Mouse (Mus musculus): ENCODE measurements around the gene Gm21985. TPM values are rescaled to one million over a fixed set of nuclear protein-coding genes. Genes with fewer than 3 reads are reported as not detected.
"Not testable (repeated sequence)": the region's sequence is repeated elsewhere in the genome, so short reads cannot be mapped to it uniquely, and the experiment has no call there.

Gene Gm21985
- polyA plus RNA-seq, 2 experiments, result 0.03 TPM; not detected in 1

DNA sequence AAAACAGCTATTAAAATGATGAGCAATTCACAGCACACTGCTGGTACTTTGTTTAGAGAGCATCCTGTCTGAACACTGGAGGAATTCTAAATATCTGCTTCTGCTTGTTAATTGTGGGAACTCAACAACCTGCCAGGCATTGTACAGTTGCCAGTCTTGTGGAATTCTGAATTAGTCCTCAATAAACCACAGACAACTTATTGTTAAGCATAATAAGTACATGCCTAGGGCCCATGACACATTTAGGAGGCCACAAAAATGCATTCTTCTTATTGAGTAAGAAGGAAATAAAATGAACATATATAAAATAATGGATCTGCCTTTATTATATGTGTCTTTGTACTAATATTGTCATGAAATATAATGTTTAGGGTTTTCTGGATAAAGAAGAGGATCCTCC lies 179.4 kb downstream of the Gm21985 start:
- Histone ChIP-seq H3K4me2 (replicated peaks; ENCODE audit: low read depth, low read length, severe bottlenecking) (no peak overlapping the region), H3K9ac (ENCODE audit: low read depth, low read length, severe bottlenecking) (no peak overlapping the region), H3K27ac (replicated peaks; ENCODE audit: low read depth, low read length) (no peak overlapping the region), H3K27me3 (ENCODE audit: control insufficient read depth, insufficient read depth, low read length) (no peaks in the 10 kb centered on the region), H3K4me1 (ENCODE audit: control insufficient read depth, insufficient read depth, low read length) (no peaks in the 10 kb centered on the region), H3K36me3 (ENCODE audit: control insufficient read depth, insufficient read depth, low read length) (no peaks in the 10 kb centered on the region), H3K9me3 (ENCODE audit: control insufficient read depth, low read length) (no peaks in the 10 kb centered on the region; the same call in 1 of the 2 replicates), H3K4me3 (replicated peaks; ENCODE audit: low read length) (no peak overlapping the region)
- no peak for DNase-seq (ENCODE audit: low spot score)
- no peak for ATAC-seq (ENCODE audit: low FRiP score, low read depth)
- TF ChIP-seq POLR2A (IDR thresholded peaks at IDR 0.05; ENCODE audit: borderline replicate concordance, extremely low read depth, insufficient read depth, insufficient read length), result no peak

DNA sequence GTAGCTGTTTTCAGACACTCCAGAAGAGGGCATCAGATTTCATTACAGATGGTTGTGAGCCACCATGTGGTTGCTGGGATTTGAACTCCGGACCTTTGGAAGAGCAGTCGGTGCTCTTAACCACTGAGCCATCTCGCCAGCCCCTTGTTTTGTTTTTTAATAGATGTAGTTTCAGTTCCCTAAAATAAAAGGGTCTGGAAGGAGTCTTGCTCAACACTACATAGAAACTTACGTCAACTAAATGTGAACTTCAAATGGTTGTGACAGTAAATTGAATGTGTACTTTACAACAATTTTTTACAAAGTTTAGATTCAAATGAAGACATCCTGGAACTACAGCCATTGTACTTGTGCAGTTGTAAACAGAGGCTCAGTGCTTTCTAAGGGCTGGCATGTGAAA lies 181.9 kb downstream of the Gm21985 start:
- not testable (repeated sequence) for H3K27me3 ChIP-seq (ENCODE audit: control insufficient read depth, insufficient read depth, low read length); H3K4me2 ChIP-seq (replicated peaks; ENCODE audit: low read depth, low read length, severe bottlenecking); H3K9me3 ChIP-seq (ENCODE audit: control insufficient read depth, low read length); H3K36me3 ChIP-seq (ENCODE audit: control insufficient read depth, insufficient read depth, low read length); H3K4me1 ChIP-seq (ENCODE audit: control insufficient read depth, insufficient read depth, low read length); H3K9ac ChIP-seq (ENCODE audit: low read depth, low read length, severe bottlenecking); H3K4me3 ChIP-seq (replicated peaks; ENCODE audit: low read length); DNase-seq (ENCODE audit: low spot score); ATAC-seq (ENCODE audit: low FRiP score, low read depth); H3K27ac ChIP-seq (replicated peaks; ENCODE audit: low read depth, low read length)
- 70% methylated on average over 4 of the region's 4 CpGs for WGBS

DNA sequence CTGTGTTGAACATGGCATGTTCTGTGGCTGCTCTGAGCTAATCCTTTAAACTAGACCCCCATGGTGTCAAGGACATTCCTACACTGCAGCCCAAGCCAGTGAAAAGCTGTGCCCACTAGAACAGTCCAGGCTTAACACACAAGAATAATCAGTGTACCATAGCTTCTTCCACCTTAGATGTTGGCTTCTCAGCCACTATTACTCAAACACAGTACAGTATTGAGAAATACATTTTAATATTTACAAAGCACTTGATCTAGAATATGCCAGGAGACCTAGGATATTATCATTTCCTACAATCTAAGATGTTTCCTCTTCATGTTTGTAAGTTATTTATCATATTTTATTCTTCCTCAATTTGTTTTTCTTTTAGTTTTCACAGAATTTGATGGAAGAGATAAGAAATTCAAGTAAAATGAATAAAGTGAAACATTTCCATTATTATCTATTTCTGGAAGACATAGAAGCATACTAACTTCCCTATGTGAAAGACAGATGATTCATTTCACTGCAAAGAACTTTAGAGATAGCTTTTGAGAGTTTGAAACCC lies 182.5 kb downstream of the Gm21985 start:
- H3K27me3 ChIP-seq (ENCODE audit: control insufficient read depth, insufficient read depth, low read length), result no peaks in the 10 kb centered on the region
- H3K9me3 ChIP-seq (ENCODE audit: control insufficient read depth, low read length), result no peaks in the 10 kb centered on the region
- H3K4me3 ChIP-seq (replicated peaks; ENCODE audit: low read length), result no peak overlapping the region
- no peak overlapping the region for H3K9ac ChIP-seq (ENCODE audit: low read depth, low read length, severe bottlenecking)
- DNase-seq (ENCODE audit: low spot score) (no peak), ATAC-seq (ENCODE audit: low FRiP score, low read depth) (no peak)
- H3K4me1 ChIP-seq (ENCODE audit: control insufficient read depth, insufficient read depth, low read length), result no peaks in the 10 kb centered on the region
- TF ChIP-seq POLR2A (IDR thresholded peaks at IDR 0.05; ENCODE audit: borderline replicate concordance, extremely low read depth, insufficient read depth, insufficient read length), result no peak
- H3K36me3 ChIP-seq (ENCODE audit: control insufficient read depth, insufficient read depth, low read length), result no peaks in the 10 kb centered on the region
- no peak overlapping the region for H3K27ac ChIP-seq (replicated peaks; ENCODE audit: low read depth, low read length)
- no peak overlapping the region for H3K4me2 ChIP-seq (replicated peaks; ENCODE audit: low read depth, low read length, severe bottlenecking)

DNA sequence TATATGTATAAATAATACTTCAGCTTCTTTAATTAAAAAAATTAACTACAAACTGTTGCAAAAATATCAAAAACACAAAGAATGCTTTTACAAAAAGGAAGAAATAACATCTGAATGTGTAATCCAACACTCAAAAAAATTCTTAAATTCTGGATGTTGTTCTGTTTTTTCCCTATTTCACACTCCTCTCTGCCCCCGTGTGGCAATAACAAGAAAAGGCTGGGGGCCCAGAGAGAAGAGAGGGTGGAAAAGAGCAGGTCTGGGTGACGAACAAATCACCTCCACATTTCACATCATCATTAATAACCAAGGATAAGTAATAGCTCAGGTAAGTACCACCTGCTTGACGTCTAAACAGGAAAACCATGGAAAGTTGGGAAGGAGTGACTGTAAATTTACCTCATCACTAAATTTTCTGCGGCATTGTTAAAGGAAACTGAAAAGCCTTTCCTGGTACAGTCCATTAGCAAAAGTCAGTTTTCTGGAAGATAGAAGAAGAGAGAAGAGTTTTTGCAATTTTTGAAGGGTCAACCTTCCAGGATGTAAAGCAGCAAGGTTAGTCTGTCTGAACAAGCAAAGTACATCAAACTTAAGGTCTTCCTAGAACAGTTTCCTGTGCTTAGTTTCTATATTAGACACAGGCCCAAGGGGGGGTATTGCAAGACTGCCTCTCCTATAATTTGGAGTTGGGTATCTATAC lies 183.6 kb downstream of the Gm21985 start:
- Histone ChIP-seq H3K36me3 (ENCODE audit: control insufficient read depth, insufficient read depth, low read length) (no peaks in the 10 kb centered on the region), H3K27me3 (ENCODE audit: control insufficient read depth, insufficient read depth, low read length) (no peaks in the 10 kb centered on the region), H3K9me3 (ENCODE audit: control insufficient read depth, low read length) (no peaks in the 10 kb centered on the region), H3K4me1 (ENCODE audit: control insufficient read depth, insufficient read depth, low read length) (no peaks in the 10 kb centered on the region), H3K4me2 (replicated peaks; ENCODE audit: low read depth, low read length, severe bottlenecking) (no peak overlapping the region), H3K27ac (replicated peaks; ENCODE audit: low read depth, low read length) (no peak overlapping the region), H3K9ac (ENCODE audit: low read depth, low read length, severe bottlenecking) (no peak overlapping the region), H3K4me3 (replicated peaks; ENCODE audit: low read length) (no peak overlapping the region)
- 30% methylated on average over 4 of the region's 4 CpGs for WGBS
- ATAC-seq (ENCODE audit: low FRiP score, low read depth) (no peak), DNase-seq (ENCODE audit: low spot score) (no peak)
- no peak for TF ChIP-seq POLR2A (IDR thresholded peaks at IDR 0.05; ENCODE audit: borderline replicate concordance, extremely low read depth, insufficient read depth, insufficient read length)

DNA sequence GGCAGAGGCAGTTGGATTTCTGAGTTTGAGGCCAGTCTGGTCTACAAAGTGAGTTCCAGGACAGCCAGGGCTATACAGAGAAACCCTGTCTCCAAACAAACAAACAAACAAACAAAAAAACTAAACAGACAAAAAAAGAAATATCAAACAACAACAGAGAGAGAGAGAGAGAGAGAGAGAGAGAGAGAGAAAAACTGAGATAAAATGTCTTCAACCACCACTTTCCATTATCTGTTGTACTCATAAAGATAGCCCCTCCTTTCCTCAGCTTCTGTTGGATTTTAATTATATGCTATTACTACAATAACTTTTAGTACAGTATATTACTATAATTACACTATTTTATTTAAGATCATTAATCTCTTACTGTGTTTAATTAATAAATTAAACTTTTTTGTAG lies 186.4 kb downstream of the Gm21985 start:
- not testable (repeated sequence) for H3K4me1 ChIP-seq (ENCODE audit: control insufficient read depth, insufficient read depth, low read length); DNase-seq (ENCODE audit: low spot score); ATAC-seq (ENCODE audit: low FRiP score, low read depth); H3K4me2 ChIP-seq (replicated peaks; ENCODE audit: low read depth, low read length, severe bottlenecking); H3K9me3 ChIP-seq (ENCODE audit: control insufficient read depth, low read length); H3K4me3 ChIP-seq (replicated peaks; ENCODE audit: low read length); H3K36me3 ChIP-seq (ENCODE audit: control insufficient read depth, insufficient read depth, low read length); H3K9ac ChIP-seq (ENCODE audit: low read depth, low read length, severe bottlenecking); H3K27me3 ChIP-seq (ENCODE audit: control insufficient read depth, insufficient read depth, low read length); H3K27ac ChIP-seq (replicated peaks; ENCODE audit: low read depth, low read length)
